Mouse (Mus musculus) heart, adult 8-10 months (tissue): Measurements from ENCODE around the gene Kpna1. TPM values are rescaled to one million over a fixed set of nuclear protein-coding genes. Genes with fewer than 3 reads are reported as not detected.
"Not testable (repeated sequence)": the region's sequence is repeated elsewhere in the genome, so short reads cannot be mapped to it uniquely, and the experiment has no call there.

ENCODE experiments used
- DNase-seq: peaks from one replicate; pipeline ENCODE4 v3.0.0; 2022; ENCODE audit warnings: low spot score
- total RNA-seq, 4 experiments: library from RNA; stranded (reverse); gene quantifications; 2 replicates each; pipeline ENCODE4 v1.2.4; 2022

Kpna1 gene
- total RNA-seq, 4 experiments from 2014 or later, result 115 to 133 (median 122) TPM

DNA sequence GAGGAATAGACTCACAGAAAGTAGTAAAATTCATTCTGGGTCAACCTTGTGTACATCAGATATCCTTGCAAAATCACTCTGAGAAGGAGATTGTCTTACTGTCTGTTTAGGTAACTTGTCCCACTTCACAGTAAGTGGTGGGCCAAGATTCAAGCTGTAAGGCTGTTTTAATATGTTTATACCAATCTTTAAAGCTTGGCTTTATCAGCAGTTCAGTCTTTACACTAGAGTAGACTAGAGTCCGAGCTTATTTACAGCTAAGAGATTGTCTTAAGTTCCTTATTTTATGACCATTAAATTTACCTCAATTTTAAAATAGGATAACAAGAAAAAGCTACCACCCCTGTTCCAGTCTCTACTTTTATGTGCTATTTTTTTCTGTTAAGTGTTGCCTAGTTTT, 9.4 kb downstream of the Kpna1 start:
- DNase-seq, result no peak

DNA sequence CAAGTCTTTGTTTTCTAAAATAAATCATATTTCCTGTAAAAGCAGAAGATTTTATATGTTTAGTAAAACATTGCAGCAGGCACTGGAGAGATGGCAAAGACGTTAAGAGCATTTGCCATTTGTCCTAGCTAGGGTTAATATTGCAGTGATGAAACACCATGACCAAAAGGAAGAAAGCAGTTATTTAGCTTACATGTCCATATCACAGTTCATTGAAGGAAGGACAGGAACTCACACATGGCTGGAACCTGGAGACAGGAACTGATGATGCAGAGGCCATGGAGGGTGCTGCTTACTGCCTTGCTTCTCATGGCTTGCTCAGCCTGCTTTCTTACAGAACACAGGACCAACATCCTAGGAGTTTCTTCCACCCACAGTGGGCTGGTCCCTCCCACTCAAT, 13.8 kb downstream of the Kpna1 start:
- no peak for DNase-seq

DNA sequence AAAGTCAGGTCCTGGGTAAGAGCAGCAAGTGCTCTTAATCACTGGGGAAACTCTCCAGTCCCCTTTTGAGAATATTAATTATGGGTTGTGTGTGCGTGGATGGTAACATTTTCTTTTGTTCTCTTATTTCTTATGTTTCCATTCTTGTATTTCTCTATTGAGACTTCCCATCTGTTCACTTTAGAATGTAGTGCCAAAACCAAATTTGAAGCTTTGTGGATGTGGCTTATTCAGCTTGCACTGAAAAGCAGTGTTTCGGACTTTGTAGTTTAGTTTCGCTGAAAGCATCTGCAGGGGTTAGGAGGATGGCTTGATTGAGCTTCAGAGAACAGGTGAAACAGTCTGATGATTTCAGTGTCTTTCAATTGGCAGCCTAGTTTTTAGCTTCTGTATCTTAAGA, 14.8 kb downstream of the Kpna1 start:
- DNase-seq, result no peak

DNA sequence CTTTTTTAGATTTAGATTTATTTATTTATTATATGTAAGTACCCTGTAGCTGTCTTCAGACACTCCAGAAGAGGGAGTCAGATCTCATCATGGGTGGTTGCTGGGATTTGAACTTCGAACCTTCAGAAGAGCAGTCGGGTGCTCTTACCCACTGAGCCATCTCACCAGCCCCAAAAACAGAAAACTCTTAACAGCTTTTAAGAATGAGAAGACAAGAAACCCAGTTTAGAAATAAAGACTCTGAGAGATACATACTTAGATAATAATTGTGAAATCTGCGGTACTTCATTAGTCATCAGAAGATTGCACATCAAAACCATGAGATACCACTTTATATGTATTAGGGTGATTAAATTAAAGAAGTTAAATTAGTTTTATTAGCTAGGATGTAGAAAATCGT, 20.3 kb downstream of the Kpna1 start:
- DNase-seq, result not testable (repeated sequence)

DNA sequence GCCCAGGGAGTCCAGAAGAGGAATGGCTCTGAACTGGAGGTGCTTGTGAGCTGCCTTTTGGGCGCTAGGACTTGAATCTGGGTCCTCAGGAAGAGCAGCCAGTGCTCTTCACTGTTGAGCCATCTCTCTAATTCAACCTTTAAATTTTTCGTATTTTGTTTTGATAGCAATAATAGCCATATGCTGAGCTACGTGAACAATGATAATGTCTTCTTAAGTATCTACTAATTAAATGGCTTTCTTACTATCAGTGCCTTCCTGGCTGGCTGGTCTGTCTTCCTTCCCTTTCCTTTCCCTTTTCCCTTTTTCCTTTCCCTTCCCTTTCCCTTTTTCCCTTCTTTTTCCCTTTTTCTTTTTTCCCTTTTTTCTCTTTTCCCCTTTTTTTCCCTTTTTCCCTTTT, 29.8 kb downstream of the Kpna1 start:
- no peak for DNase-seq

DNA sequence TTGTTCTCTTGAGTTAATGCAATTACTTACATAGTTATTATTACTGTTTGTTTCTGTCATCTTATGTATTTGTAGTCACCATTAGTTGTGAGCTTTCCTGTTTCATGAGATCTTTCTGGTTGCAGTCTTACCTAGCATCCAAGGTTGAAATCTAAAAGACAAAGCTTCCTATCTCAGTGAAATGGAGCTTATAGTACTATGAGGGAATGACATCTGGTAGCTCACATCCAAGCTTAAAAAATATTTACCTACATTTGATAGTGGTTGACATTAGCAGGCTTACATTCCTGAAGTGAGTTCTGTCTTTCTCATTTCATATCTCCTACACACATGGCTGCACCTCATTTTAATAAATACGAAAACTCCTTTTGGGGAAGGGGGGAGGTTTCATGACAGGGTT, 37.8 kb downstream of the Kpna1 start:
- no peak for DNase-seq

DNA sequence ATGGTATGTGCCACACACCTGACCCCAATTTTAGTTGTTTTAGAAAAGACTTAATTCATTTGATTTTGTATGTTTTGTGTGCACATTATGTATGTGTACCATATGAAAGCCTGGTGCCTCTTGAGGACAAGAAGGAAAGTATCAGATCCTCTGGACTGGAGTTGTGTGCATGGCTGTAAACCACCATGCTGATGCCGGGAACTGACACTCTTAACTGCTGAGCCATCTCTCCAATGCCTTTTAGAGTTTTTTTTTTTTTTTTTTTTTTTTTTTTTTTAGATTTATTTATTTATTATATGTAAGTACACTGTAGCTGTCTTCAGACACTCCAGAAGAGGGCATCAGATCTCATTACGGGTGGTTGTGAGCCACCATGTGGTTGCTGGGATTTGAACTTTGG, 49.6 kb downstream of the Kpna1 start:
- not testable (repeated sequence) for DNase-seq

DNA sequence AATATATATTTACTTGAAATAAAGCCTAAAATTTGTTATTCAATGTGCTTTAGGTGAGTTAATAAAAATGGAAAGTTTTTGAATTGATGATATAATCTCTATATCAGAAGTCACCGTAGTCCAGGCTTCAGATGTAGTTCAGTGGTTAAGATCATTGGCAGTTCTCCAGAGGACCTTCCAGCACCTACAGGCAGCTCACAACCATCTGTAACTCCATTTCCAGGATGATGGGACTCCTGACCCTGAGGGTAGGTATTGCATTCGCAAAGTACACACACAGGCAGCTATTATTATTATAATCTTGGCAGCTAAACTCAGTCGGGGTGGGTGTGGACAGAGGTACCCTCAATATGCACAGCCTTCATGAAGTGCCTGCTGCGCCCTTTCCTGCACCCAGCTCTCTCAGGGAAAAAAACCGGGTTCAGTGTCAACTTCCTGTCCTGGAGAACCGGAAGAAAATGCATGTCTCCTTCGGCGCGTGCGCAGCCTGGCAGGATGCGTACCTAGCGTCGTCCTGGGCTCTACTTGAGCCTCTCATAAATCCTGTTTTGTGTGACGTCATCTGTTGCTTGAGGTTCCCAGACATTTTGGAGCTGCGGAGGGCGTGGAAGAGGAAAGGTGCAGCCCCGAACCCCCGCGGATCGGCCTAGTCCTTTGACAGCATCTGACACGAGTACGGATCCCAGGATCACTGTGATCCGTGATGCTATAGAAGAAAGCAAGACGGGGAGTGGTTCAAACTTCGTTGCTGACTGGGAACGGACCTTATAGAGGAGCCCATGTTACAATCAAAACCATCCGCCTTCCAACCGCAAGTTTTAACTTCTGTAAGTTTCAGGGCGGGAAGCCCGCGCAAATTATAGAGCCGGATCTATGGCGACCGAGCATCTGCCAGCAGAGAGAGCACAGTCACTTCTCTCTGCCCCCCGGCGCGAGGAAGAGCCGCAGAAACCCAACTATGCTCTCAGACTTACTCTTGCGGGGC, 62.4 kb downstream of the Kpna1 start, which contains the start of gene Wdr5b:
Wdr5b (plus strand) TSS at position 551 of the 985 bp plus-strand sequence.
- peak; percentile 95 for DNase-seq

DNA sequence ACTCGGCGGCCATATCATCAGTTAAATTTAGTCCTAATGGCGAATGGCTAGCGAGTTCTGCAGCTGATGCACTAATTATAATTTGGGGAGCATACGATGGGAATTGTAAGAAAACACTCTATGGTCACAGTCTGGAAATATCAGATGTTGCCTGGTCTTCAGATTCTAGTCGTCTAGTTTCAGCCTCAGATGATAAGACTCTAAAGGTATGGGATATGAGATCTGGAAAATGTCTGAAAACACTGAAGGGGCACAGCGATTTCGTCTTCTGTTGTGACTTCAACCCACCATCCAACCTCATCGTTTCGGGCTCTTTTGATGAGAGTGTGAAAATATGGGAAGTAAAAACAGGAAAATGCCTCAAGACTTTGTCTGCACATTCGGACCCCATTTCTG, 63.1 kb downstream of the Kpna1 start:
- no peak for DNase-seq

DNA sequence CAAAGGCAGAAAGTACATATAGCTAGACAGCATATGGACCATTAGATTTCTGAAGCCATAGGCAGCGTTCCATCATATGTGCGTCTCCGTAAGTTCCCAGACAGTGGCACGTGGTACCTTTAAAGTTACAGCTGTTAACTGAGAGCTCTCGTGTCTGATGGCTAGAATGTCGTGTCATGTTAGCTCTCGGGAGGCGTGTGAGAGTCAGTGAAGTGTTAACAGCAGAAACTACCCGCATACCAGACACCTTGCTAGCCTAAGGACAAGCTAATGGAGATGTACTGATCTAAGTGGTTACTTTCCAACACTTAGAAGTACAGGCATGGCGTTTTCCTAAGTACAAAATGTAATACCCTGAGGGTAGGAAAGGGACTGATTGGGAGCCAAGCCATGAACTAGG, 64.5 kb downstream of the Kpna1 start:
- DNase-seq, result no peak

DNA sequence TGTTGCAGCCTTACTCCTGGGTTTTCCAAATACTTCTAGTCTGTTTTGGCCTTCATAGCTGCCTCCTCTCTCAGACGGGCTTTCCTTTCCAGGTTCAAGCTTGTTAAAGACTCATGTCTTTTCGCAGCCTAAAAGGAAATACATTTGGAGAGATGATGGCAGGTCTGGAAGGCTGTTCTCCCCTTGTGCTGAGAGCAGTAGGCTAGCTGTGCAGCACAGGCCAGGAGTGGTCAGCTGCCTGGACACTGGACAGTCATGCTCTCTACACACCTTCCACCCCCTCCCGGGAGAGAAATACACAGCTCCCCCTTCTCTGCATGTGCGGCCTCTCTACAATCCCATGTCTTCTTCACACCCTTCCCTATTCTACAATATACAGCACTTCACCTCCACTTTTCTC, 65.4 kb downstream of the Kpna1 start:
- DNase-seq, result no peak

DNA sequence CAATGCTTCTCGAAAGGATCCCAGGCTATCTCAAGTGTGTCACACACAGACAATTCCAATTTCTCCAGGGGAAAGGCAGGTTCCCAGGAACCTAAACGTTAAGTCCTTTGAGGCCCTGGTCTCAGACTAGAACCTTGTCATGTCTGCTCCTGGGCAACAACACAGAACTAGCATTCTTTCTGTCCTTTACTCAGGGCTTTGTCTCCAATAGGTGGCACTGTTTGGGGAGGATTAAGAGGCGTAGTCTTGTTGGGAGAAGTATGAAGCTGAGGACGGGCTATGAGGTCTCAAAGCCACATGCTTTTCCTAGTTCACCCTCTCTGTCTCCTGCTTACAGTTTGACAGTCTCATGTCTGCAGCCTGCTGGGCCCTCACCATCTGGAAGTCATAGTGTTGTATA, 69.0 kb downstream of the Kpna1 start:
- no peak for DNase-seq

DNA sequence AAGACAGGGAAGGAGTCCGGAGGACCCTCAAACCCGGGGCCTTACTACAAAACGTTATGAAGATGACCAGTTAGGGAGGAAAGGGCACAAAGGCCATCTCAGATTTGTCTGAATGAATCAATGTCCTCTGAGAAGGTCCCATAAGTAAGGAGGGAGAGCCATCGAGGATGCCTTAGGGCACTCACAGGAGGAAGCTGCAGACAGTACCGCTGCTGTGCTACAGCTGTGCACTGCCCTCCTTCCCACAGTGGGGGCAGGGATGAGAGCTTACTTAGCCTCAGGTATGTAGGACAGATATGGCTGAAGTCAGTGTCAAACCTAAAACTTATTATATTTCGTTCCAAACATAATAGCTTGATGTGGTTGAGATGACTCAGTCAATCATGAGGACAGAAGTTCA, 72.9 kb downstream of the Kpna1 start:
- no peak for DNase-seq

DNA sequence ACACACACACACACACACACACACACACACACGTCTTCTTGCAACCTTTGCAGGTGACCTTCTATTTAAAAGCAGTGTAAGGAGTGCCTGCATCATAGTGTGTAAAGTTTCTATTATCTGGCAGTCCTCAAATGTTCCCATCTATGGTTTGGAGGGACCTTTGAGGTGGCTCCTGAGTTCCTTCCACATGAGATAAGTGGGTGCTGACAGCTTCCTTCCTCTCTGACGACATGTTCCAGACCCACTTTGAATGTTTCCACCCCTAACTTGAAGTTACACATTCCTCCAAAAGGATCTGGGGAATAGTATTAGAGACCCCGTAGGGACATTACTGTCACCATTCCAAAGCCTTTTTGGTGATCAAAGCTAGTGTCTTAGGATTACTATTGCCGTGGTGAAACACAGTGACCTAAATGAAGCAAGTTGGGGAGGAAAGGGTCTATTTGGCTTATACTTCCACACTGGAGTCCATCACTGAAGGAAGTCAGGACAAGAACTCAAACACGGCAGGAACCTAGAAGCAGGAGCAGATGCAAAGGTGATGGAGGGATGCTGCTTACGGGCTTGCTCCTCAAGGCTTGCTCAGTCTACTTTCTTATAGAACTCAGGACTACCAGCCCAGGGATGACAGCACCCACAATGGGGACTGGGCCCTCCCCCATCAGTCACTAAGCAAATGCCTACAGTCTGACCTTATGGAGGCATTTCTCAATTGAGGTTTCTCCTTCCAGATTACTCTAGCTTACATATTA, 75.2 kb downstream of the Kpna1 start:
- DNase-seq, result peak; percentile 50

DNA sequence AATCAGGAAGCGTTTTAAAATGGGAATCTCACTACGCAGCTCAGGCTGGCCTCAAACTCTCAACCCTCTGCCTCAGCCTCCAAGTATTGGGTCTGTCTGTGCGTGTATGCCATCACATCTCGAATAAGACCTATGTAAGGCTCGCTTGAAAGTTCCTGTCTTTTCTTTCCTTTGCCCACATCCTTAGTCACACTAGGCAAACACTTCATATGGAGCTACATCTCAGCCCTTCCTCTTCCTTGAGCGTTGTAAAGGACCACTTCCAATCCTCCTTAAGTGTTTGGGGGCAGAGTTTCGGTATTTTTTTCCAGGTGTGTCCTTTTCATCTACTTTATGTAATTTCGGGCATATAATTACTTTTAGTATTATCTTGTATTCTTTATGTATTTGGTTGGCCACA, 76.4 kb downstream of the Kpna1 start:
- no peak for DNase-seq

DNA sequence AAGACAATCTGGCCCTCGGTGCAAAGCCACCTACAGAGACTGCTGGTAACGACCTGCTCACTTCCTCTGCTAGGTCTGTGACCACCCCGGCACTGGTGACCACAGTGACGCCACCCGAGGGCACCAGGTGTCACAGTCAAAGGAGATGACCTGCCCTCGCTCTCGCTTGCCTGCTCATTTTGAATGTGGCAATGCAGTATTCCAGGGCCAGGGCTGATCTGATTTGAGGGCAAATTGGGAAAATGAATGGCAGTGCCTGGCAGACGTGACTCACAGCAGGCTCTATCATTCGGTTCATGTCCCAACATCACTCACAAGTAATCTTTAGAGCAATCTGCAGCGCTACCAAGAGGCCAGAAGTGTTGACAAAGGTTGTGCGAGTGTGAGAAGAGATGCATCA, 77.9 kb downstream of the Kpna1 start:
- DNase-seq, result no peak

DNA sequence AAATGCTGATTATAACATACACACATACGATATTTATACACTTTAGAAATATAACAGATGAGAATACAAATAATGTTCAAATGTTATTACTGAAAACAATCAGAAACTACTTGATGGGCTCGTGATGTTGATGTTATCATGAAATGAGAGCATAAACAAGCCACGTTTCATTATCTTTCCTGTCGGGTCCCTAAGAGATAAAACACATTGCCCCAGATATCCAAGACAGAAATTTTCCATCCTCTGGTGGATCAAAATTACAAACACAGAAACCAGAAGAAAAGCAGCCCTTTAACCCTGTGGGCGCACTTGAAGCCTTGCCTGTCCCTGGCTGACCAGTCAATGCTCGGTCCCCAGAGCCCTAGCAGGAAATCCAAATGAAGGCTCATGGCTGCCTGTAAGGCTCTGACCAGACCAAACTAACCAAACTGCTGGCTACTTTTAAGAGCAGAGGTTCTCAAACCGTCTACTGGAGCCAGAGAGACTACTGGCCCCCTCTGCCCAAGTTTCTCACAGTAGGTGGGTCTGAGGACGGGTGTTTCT, 79.5 kb downstream of the Kpna1 start:
- no peak for DNase-seq

DNA sequence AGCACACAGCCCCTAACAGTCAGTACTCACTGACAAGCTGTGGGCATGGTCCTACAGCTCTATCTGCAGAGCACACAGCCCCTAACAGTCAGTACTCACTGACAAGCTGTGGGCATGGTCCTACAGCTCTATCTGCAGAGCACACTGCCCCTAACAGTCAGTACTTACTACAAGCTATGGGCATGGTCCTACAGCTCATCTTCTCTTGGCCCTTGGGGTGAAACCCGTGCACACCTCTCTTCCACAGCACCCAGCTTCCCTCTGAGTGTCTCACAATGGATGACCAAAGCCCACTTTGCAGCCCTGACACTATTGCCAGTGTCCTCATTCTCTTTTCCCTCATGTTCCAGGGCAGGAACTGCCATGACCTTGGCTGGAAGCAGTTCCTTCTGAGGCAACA, 84.0 kb downstream of the Kpna1 start:
- DNase-seq, result not testable (repeated sequence)

DNA sequence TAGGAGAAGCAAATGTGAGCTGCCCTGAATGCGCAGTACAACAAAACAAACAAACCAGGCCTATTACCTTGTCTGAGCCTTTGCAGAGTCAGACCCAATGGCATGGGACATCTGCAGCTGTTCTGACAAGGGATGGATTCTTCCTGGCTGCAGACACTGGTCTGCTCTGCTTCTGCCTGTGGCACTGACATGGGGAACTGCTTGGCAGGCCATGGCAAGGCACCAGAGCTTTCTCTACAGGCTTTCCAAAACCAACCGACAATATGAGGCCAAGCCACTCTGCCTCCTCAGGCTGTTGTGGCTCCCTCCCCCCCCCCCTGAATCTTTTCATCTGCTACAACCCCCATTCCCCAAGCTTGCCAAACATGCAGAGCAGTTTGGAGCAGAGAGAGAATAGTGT, 84.8 kb downstream of the Kpna1 start:
- no peak for DNase-seq

DNA sequence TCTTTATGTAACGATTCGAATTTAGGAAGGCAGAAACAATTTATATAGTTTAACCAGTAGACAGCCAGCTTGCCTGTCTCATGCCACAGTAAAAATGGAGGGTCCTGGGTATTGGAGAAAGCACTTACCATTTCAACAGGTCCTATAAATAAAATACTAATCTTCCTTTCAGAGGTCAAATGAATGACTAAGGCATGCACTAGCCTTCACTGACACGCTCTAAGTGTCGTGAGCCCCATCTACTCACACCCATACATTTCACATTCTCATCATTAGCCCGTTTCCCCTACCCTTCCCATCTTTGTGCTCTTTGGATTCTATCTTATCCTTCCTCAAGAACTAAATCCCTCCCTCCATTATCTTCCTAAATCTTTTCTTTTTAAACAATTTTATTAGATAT, 86.4 kb downstream of the Kpna1 start:
- DNase-seq, result no peak

DNA sequence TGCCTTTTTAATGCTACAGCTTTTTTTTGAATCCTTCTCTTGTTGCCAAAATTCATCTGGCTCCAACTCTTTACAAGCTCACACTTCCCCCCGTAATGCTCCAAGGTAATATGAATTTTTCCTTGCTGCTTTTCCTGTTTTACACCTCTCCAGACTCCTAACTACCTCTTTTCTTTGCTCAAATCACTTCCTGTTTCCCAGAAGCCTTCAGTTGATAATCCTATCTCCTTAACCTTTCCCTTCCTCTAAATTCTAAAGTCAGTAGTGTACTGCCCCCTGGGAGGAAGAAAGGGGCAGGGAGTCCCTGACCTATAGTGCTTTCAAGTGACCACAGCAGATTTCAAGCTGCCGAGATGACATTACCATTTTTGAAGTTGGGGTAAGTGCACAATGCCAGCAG, 89.1 kb downstream of the Kpna1 start:
- no peak for DNase-seq

DNA sequence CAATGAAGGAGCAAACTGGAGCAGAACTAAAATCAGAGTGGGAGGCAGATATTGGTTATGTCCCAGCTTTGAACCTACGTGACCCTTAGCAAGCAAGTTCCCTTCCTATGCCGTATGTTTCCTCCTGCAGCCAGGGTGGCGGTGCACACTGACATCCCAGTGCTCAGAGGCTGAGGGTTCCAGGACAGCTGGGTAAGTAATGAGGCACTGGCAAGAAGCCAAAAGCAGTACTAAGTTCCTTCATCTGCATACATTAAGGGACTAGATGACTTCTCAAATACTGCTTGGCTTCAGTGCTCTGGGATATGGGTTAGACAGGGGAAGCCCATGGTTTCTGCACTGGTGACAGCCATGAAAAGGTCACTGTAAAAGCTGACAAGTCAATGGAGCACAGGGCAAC, 89.8 kb downstream of the Kpna1 start:
- DNase-seq, result no peak
